Mouse (Mus musculus) ES-Bruce4 (cell line): ENCODE measurements around the gene G3bp2. TPM values are rescaled to one million over a fixed set of nuclear protein-coding genes. Genes with fewer than 3 reads are reported as not detected.
"Not testable (repeated sequence)": the region's sequence is repeated elsewhere in the genome, so short reads cannot be mapped to it uniquely, and the experiment has no call there.

Experiments used
- H3K27ac ChIP-seq: 2 replicates; pipeline ENCODE4 v1.5.1; 2012; ENCODE audit warnings: low read length, inconsistent platforms; ENCODE audit not compliant: insufficient read depth
- H3K27me3 ChIP-seq: 2 replicates; pipeline ENCODE4 v1.6.1; 2012; ENCODE audit warnings: mild to moderate bottlenecking, low read length, inconsistent platforms; ENCODE audit not compliant: control insufficient read depth, poor library complexity, insufficient read depth, severe bottlenecking
- H3K36me3 ChIP-seq: 2 replicates; pipeline ENCODE4 v1.6.1; 2012; ENCODE audit warnings: inconsistent platforms, mild to moderate bottlenecking, low read length, moderate library complexity; ENCODE audit not compliant: control insufficient read depth, poor library complexity, insufficient read depth, severe bottlenecking
- H3K4me1 ChIP-seq: one replicate; pipeline ENCODE4 v1.8.1; 2011; ENCODE audit warnings: low read length; ENCODE audit not compliant: control insufficient read depth, insufficient read depth
- H3K4me3 ChIP-seq: 2 replicates; pipeline ENCODE4 v1.5.1; 2011; ENCODE audit warnings: low read depth, mild to moderate bottlenecking, low read length
- H3K9ac ChIP-seq: 2 replicates; pipeline ENCODE4 v1.6.1; 2012; ENCODE audit warnings: low read depth, mild to moderate bottlenecking, inconsistent platforms; ENCODE audit not compliant: poor library complexity, severe bottlenecking
- H3K9me3 ChIP-seq: replicated peaks from 2 replicates; pipeline ENCODE4 v1.6.1; 2012; ENCODE audit warnings: mild to moderate bottlenecking, low read length, inconsistent platforms; ENCODE audit not compliant: control insufficient read depth, poor library complexity, insufficient read depth, severe bottlenecking
- CTCF ChIP-seq: IDR thresholded peaks from one replicate; pipeline ENCODE4 v1.8.1; 2011; ENCODE audit warnings: low read depth, low read length
- EP300 ChIP-seq: IDR thresholded peaks from 2 replicates; pipeline ENCODE4 v1.6.1; 2011; ENCODE audit warnings: low read depth, low read length; ENCODE audit not compliant: insufficient read depth
- POLR2A ChIP-seq: IDR thresholded peaks from one replicate; pipeline ENCODE4 v1.8.1; 2011; ENCODE audit warnings: low read length; ENCODE audit not compliant: insufficient read depth
- polyA plus RNA-seq: library from polyadenylated mRNA; stranded (reverse); fragments of >200 nt; gene quantifications from 2 replicates; pipeline ENCODE4 v1.2.4, GENCODE M21; 2011; ENCODE audit warnings: low read depth; ENCODE audit not compliant: missing spikeins, insufficient read depth, insufficient read length

G3bp2 gene
- polyA plus RNA-seq, result 203 and 213 TPM in 2 replicates

GRCm38 (mm10) chr5:92083417-92084038 is at the start of gene G3bp2:
TSS of gene G3bp2 (minus strand) at chr5:92083719.
- H3K9ac ChIP-seq, result peak within 1 kb of the TSS; percentile 76
- H3K9me3 ChIP-seq, result no peaks in the 10 kb centered on the region
- TF ChIP-seq POLR2A, result no peak
- TF ChIP-seq CTCF, result no peak
- TF ChIP-seq EP300, result no peak
- peak within 1 kb of the TSS; percentile 77 for H3K27ac ChIP-seq
- H3K4me1 ChIP-seq, result no peaks in the 10 kb centered on the region
- H3K4me3 ChIP-seq, result peak within 1 kb of the TSS; percentile 95
- no peaks in the 10 kb centered on the region for H3K36me3 ChIP-seq
- no peaks in the 10 kb centered on the region for H3K27me3 ChIP-seq

GRCm38 (mm10) chr5:92133006-92133405 is 49.5 kb upstream of the G3bp2 start:
- H3K9ac ChIP-seq, H3K27me3 ChIP-seq, H3K4me1 ChIP-seq, H3K27ac ChIP-seq, H3K9me3 ChIP-seq, H3K36me3 ChIP-seq, H3K4me3 ChIP-seq: not testable (repeated sequence)

DNA sequence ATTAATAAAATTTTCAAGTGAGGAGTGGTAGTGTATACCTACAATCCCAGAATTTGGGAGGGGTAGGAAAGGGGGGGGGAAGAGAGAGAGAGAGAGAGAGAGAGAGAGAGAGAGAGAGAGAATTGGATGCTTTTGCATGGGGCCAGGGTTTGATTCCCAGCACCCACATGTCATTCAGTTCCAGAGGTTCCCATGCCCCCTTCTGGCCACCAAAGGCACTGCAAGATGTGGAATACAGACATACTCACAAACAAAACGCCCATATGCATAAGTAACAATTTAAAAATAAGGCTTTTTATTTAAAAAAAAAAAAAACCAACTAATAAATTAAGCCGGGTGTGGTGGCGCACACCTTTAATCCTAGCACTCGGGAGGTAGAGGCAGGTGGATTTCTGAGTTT is 48.6 kb upstream of the G3bp2 start:
- no peaks in the 10 kb centered on the region for H3K36me3 ChIP-seq
- peaks cover 4% of the 10 kb centered on the region for H3K4me1 ChIP-seq
- H3K27ac ChIP-seq, result no peak overlapping the region
- no peak overlapping the region for H3K9ac ChIP-seq
- no peaks in the 10 kb centered on the region for H3K27me3 ChIP-seq
- H3K9me3 ChIP-seq, result no peaks in the 10 kb centered on the region
- no peak overlapping the region for H3K4me3 ChIP-seq
- TF ChIP-seq POLR2A (no peak), CTCF (peak; percentile 10), EP300 (no peak)

DNA sequence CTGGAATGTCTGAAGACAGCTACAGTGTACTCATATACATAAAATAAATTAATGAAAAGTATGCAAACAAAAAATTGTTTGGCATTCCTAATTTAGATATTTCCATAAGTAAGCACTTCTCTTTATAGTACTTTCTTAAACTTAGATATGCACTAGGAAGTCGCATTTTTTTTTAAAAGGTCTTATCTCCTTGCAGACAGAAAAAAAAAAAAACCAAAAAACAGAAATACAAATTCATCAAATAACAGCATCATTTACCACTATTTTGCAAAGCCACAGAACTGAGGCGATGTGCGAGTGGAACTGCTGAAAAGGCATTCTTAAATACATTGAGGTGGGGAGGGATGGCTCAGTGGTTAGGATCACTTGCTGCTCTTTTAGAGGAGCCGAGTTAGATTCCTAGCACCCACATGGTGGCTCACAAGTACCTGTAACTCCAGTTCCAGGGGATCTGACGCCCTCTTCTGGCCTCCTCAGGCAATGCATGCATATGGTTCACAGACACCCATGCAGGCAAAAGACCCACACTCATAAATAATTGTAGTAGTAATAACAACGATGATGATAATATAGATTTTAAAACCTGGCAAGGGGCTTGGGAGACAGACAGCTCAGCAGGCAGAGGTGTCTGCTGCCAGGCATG is 46.6 kb upstream of the G3bp2 start:
- Histone ChIP-seq H3K36me3 (no peaks in the 10 kb centered on the region), H3K4me1 (peaks cover 4% of the 10 kb centered on the region), H3K9ac (no peak overlapping the region), H3K27me3 (no peaks in the 10 kb centered on the region), H3K27ac (no peak overlapping the region), H3K9me3 (no peaks in the 10 kb centered on the region), H3K4me3 (no peak overlapping the region)
- TF ChIP-seq CTCF (peak; percentile 46), EP300 (no peak)

GRCm38 (mm10) chr5:92129321-92129768 is 45.8 kb upstream of the G3bp2 start:
- Histone ChIP-seq H3K27me3 (no peaks in the 10 kb centered on the region), H3K36me3 (no peaks in the 10 kb centered on the region), H3K27ac (peak overlapping the region; percentile 57), H3K9ac (no peak overlapping the region), H3K4me1 (peaks cover 4% of the 10 kb centered on the region), H3K9me3 (no peaks in the 10 kb centered on the region), H3K4me3 (no peak overlapping the region)
- TF ChIP-seq CTCF (no peak), POLR2A (no peak), EP300 (no peak)

DNA sequence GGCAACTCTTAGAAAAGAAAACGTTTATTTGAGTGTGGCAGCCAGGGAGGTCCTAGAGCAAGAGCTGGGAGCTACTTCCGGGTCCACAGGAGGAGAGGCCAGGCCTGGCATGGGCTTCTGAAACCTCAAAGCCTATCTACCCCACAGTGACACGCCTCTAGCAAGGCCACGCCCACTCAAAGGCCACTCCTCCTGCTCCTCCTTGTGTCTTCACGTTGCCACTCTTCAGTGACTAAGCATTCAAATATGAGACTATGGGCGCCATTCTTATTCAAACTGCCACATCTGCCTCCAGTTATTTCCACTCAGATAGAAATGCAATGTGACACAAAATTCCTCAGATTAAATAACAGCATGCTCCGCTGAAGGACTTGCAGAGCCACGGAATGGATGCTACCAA is 45.1 kb upstream of the G3bp2 start:
- H3K27me3 ChIP-seq, result no peaks in the 10 kb centered on the region
- no peaks in the 10 kb centered on the region for H3K9me3 ChIP-seq
- peak overlapping the region; percentile 62 for H3K27ac ChIP-seq
- peaks cover 4% of the 10 kb centered on the region for H3K4me1 ChIP-seq
- no peaks in the 10 kb centered on the region for H3K36me3 ChIP-seq
- H3K4me3 ChIP-seq, result peak overlapping the region; percentile 40
- no peak overlapping the region; the same call in 1 of the 2 replicates for H3K9ac ChIP-seq
- TF ChIP-seq CTCF (no peak), EP300 (peak; percentile 31; the same call in 1 of the 2 replicates), POLR2A (no peak)
